ENCODE assay signal across 26 mouse cellular contexts in the genomic region with DNA sequence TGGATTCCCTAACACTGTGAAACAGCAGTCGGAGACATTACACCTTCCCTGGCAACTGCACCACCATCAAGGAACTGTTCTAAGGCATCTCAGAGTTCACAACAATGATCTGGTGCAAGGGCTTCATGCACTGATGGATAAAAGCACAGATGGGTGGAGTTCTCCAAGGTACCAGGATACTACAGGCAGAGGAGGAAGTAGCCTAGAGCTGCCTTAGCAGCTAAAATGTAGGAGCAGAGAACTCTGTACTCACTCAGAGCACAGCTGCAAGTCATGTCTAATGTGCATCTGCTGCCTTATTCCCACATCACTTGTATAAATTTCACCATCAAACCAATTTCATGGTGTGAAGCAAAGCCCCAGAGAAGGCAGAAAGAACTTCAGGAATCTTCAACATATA. TPM values are rescaled to one million over a fixed set of nuclear protein-coding genes. Genes with fewer than 3 reads are reported as not detected.
DNase-seq lines count a peak whose midpoint lies in the region; ATAC-seq lines count a peak whose summit lies in the region.
"Had no signal": no experiment of that assay in that cellular context is flagged by ENCODE, and none has a peak within 500 bp of the region (broad histone marks: within the 10 kb centered on the region; RNA-seq: fewer than 3 reads in every experiment).

No protein-coding gene starts in this region.

- no peaks in the 10 kb centered on the region for H3K9me3 ChIP-seq in forebrain, embryonic 15.5 days
- no peaks in the 10 kb centered on the region for H3K9me3 ChIP-seq in forebrain, embryonic 14.5 days (replicated peaks; ENCODE audit: control insufficient read depth, low read length)
- no peaks in the 10 kb centered on the region for H3K9me3 ChIP-seq in limb, embryonic 13.5 days
- H3K9me3 ChIP-seq in limb, embryonic 10.5 days (replicated peaks): no peaks in the 10 kb centered on the region
- no peaks in the 10 kb centered on the region for H3K9me3 ChIP-seq in hindbrain, embryonic 13.5 days
- H3K9me3 ChIP-seq: embryonic facial prominence, embryonic 15.5 days; forebrain, embryonic 10.5 days; heart, embryonic 15.5 days had no signal

- WGBS in forebrain, embryonic 15.5 days: 100% methylated on average over 1 of the region's 1 CpGs
- WGBS in forebrain, embryonic 14.5 days: 95% methylated on average over 1 of the region's 1 CpGs
- WGBS in limb, embryonic 13.5 days: 93% methylated on average over 1 of the region's 1 CpGs
- 93% methylated on average over 1 of the region's 1 CpGs for WGBS in limb, embryonic 10.5 days
- 100% methylated on average over 1 of the region's 1 CpGs for WGBS in hindbrain, embryonic 13.5 days

- H3K4me1 ChIP-seq in forebrain, embryonic 15.5 days: peaks cover 11% of the 10 kb centered on the region; the same call in 1 of the 2 replicates
- no peaks in the 10 kb centered on the region for H3K4me1 ChIP-seq in forebrain, embryonic 14.5 days (ENCODE audit: control insufficient read depth, insufficient read depth, low read length)
- H3K4me1 ChIP-seq in limb, embryonic 13.5 days: peaks cover 10% of the 10 kb centered on the region; the same call in 1 of the 2 replicates
- no peaks in the 10 kb centered on the region for H3K4me1 ChIP-seq in limb, embryonic 10.5 days
- peaks cover 21% of the 10 kb centered on the region for H3K4me1 ChIP-seq in hindbrain, embryonic 13.5 days (replicated peaks)

- peaks cover 4% of the 10 kb centered on the region for H3K36me3 ChIP-seq in forebrain, embryonic 15.5 days
- peaks cover 4% of the 10 kb centered on the region for H3K36me3 ChIP-seq in forebrain, embryonic 14.5 days (ENCODE audit: control insufficient read depth, insufficient read depth, low read length)
- H3K36me3 ChIP-seq in limb, embryonic 13.5 days: peaks cover 4% of the 10 kb centered on the region
- H3K36me3 ChIP-seq in limb, embryonic 10.5 days: peaks cover 23% of the 10 kb centered on the region
- peaks cover 3% of the 10 kb centered on the region for H3K36me3 ChIP-seq in hindbrain, embryonic 13.5 days

- no peaks in the 10 kb centered on the region for H3K27me3 ChIP-seq in forebrain, embryonic 15.5 days
- H3K27me3 ChIP-seq in forebrain, embryonic 14.5 days (replicated peaks; ENCODE audit: control insufficient read depth, insufficient read depth, low read length): no peaks in the 10 kb centered on the region
- no peaks in the 10 kb centered on the region for H3K27me3 ChIP-seq in limb, embryonic 13.5 days
- no peaks in the 10 kb centered on the region for H3K27me3 ChIP-seq in limb, embryonic 10.5 days (ENCODE audit: low read depth, poor library complexity, severe bottlenecking)
- H3K27me3 ChIP-seq in hindbrain, embryonic 13.5 days: no peaks in the 10 kb centered on the region
- H3K27me3 ChIP-seq: CH12.LX; embryonic facial prominence, embryonic 15.5 days; heart, embryonic 15.5 days had no signal

- DNase-seq in forebrain, embryonic 14.5 days (ENCODE audit: low spot score): no peak
- DNase-seq in limb, embryonic 10.5 days (ENCODE audit: low spot score): no peak
- DNase-seq in R1 (ENCODE audit: low read depth, low spot score): peak; percentile 49
- DNase-seq in urinary bladder, adult 2 months (ENCODE audit: low spot score): no peak
- DNase-seq: adrenal gland, postnatal 14 days; cerebellum, adult 11-12 months; cerebellum, adult 9-10 months; cerebellum, postnatal 25 days; gastrocnemius, postnatal 36 days; heart, adult 18-20 months; heart, postnatal 14 days; kidney, adult 11 months had no signal

- H3K4me2 ChIP-seq in forebrain, embryonic 15.5 days (replicated peaks): no peak overlapping the region
- no peak overlapping the region for H3K4me2 ChIP-seq in forebrain, embryonic 14.5 days (ENCODE audit: low read length)
- no peak overlapping the region for H3K4me2 ChIP-seq in limb, embryonic 13.5 days (replicated peaks)
- no peak overlapping the region for H3K4me2 ChIP-seq in hindbrain, embryonic 13.5 days
- H3K4me2 ChIP-seq: embryonic facial prominence, embryonic 15.5 days; heart, embryonic 11.5 days; heart, embryonic 15.5 days; hindbrain, embryonic 14.5 days had no signal

- H3K9ac ChIP-seq in forebrain, embryonic 15.5 days (replicated peaks): no peak overlapping the region
- H3K9ac ChIP-seq in forebrain, embryonic 14.5 days (ENCODE audit: low read length): no peak overlapping the region
- H3K9ac ChIP-seq in limb, embryonic 13.5 days: no peak overlapping the region
- H3K9ac ChIP-seq in hindbrain, embryonic 13.5 days: no peak overlapping the region
- H3K9ac ChIP-seq: embryonic facial prominence, embryonic 15.5 days; heart, embryonic 15.5 days; hindbrain, embryonic 14.5 days had no signal

- no peak overlapping the region for H3K4me3 ChIP-seq in forebrain, embryonic 15.5 days
- H3K4me3 ChIP-seq in forebrain, embryonic 14.5 days (ENCODE audit: low read depth, low read length): no peak overlapping the region
- no peak overlapping the region for H3K4me3 ChIP-seq in limb, embryonic 13.5 days
- H3K4me3 ChIP-seq in limb, embryonic 10.5 days: no peak overlapping the region
- no peak overlapping the region for H3K4me3 ChIP-seq in hindbrain, embryonic 13.5 days
- H3K4me3 ChIP-seq: embryonic facial prominence, embryonic 15.5 days; erythroblast, embryonic 14.5 days; forebrain, embryonic 10.5 days; heart, embryonic 15.5 days had no signal

- peak; percentile 9; the same call in 1 of the 2 replicates for ATAC-seq in forebrain, embryonic 15.5 days (replicated peaks)
- no peak for ATAC-seq in forebrain, embryonic 14.5 days
- 0 out of 2 replicates have a peak, but pooled peaks have one; percentile 44 for ATAC-seq in limb, embryonic 13.5 days (ENCODE audit: low FRiP score, low read depth)
- ATAC-seq in megakaryocyte progenitor cell, adult 5-6 weeks (replicated peaks; ENCODE audit: poor library complexity): peak; percentile 52
- ATAC-seq in hindbrain, embryonic 13.5 days (ENCODE audit: low FRiP score): no peak

- H3K27ac ChIP-seq in forebrain, embryonic 15.5 days (replicated peaks): no peak overlapping the region
- H3K27ac ChIP-seq in forebrain, embryonic 14.5 days (ENCODE audit: low read depth, low read length): no peak overlapping the region
- H3K27ac ChIP-seq in limb, embryonic 13.5 days: no peak overlapping the region
- no peak overlapping the region for H3K27ac ChIP-seq in limb, embryonic 10.5 days
- H3K27ac ChIP-seq in hindbrain, embryonic 13.5 days: no peak overlapping the region
- H3K27ac ChIP-seq: embryonic facial prominence, embryonic 15.5 days; forebrain, embryonic 10.5 days; heart, embryonic 15.5 days; hindbrain, embryonic 14.5 days had no signal

RNA-seq across cellular contexts. Expression of a gene that starts 38.9 kb away (rescaled TPM):
- 36.7 and 37.4 TPM in 2 replicates for polyA plus RNA-seq in forebrain, embryonic 15.5 days (2015; fragmentation: Nextera tagmentation; extraction: Ambion mirVana)
- 38.8 and 41.6 TPM in 2 replicates for polyA plus RNA-seq in forebrain, embryonic 14.5 days (2014; fragmentation: Nextera tagmentation; extraction: Ambion mirVana)
- polyA plus RNA-seq in limb, embryonic 13.5 days (2015; fragmentation: Nextera tagmentation; extraction: Ambion mirVana): 24.1 and 26.0 TPM in 2 replicates
- 20.5 and 25.3 TPM in 2 replicates for polyA plus RNA-seq in limb, embryonic 10.5 days (2016; fragmentation: Nextera tagmentation; extraction: Ambion mirVana)
- 26.6 and 32.5 TPM in 2 replicates for total RNA-seq in megakaryocyte progenitor cell, adult 5-6 weeks (2015)
- 21.5 and 31.3 TPM in 2 replicates for total RNA-seq in megakaryocyte progenitor cell, adult 5-6 weeks (2017)
- polyA plus RNA-seq in hindbrain, embryonic 13.5 days (2015; fragmentation: Nextera tagmentation; extraction: Ambion mirVana): 32.6 and 32.7 TPM in 2 replicates
- 5.8 and 7.9 TPM in 2 replicates for polyA plus RNA-seq in urinary bladder, adult 2 months (2012; rRNA removed)

RNA-seq across cellular contexts. Expression of a gene that starts 49.7 kb away (rescaled TPM):
- not detected in 2 replicates for polyA plus RNA-seq in forebrain, embryonic 15.5 days (2015; fragmentation: Nextera tagmentation; extraction: Ambion mirVana)
- 0.36 TPM in 1 of 2 replicates, not detected in the other for polyA plus RNA-seq in forebrain, embryonic 14.5 days (2014; fragmentation: Nextera tagmentation; extraction: Ambion mirVana)
- polyA plus RNA-seq in limb, embryonic 13.5 days (2015; fragmentation: Nextera tagmentation; extraction: Ambion mirVana): not detected in 2 replicates
- polyA plus RNA-seq in limb, embryonic 10.5 days (2016; fragmentation: Nextera tagmentation; extraction: Ambion mirVana): not detected in 2 replicates
- not detected in 2 replicates for total RNA-seq in megakaryocyte progenitor cell, adult 5-6 weeks (2015)
- not detected in 2 replicates for total RNA-seq in megakaryocyte progenitor cell, adult 5-6 weeks (2017)
- polyA plus RNA-seq in hindbrain, embryonic 13.5 days (2015; fragmentation: Nextera tagmentation; extraction: Ambion mirVana): 0.50 TPM in 1 of 2 replicates, not detected in the other
- not detected in 2 replicates for polyA plus RNA-seq in urinary bladder, adult 2 months (2012; rRNA removed)
- total RNA-seq: adrenal gland, postnatal 14 days; CH12.LX; gastrocnemius, adult 8-10 months; gastrocnemius, postnatal 36 days; heart, adult 18-20 months; heart, postnatal 14 days; hematopoietic stem cell, adult 5-6 weeks had no signal
- polyA plus RNA-seq: erythroblast, embryonic 14.5 days; forebrain, embryonic 16.5 days; heart, embryonic 11.5 days; heart, embryonic 15.5 days; hindbrain, embryonic 14.5 days had no signal

Comparison
In these comparisons a context has a peak if more than half of its experiments do, and no peak if none do; other contexts are left out.
1. ATAC-seq: peak in forebrain, embryonic 15.5 days (single experiment), limb, embryonic 13.5 days (single experiment) and megakaryocyte progenitor cell, adult 5-6 weeks (single experiment); none in forebrain, embryonic 14.5 days (single experiment) and hindbrain, embryonic 13.5 days (single experiment).